Mouse (Mus musculus) midbrain, embryonic 10.5 days (tissue): ENCODE measurements around the gene Mat2a. TPM values are rescaled to one million over a fixed set of nuclear protein-coding genes. Genes with fewer than 3 reads are reported as not detected.
A peak's percentile ranks its signal among the peaks of the same experiment; 100 is the strongest.

Experiments used
- DNase-seq: peaks from one replicate; pipeline ENCODE4 v3.0.0-alpha.2; 2017; ENCODE audit warnings: low spot score
- H3K27ac ChIP-seq: fragments of 300-500 bp; sonication (generic); replicated peaks from 2 replicates; pipeline ENCODE4 v1.5.1; 2016; ENCODE audit warnings: mild to moderate bottlenecking
- H3K27me3 ChIP-seq: fragments of 300-500 bp; sonication (generic); 2 replicates; pipeline ENCODE4 v1.6.1; 2016; ENCODE audit warnings: low read depth, mild to moderate bottlenecking; ENCODE audit not compliant: poor library complexity, severe bottlenecking
- H3K36me3 ChIP-seq: fragments of 300-500 bp; sonication (generic); 2 replicates; pipeline ENCODE4 v1.6.1; 2016; ENCODE audit warnings: mild to moderate bottlenecking, moderate library complexity
- H3K4me1 ChIP-seq: fragments of 300-500 bp; sonication (generic); 2 replicates; pipeline ENCODE4 v1.6.1; 2016
- H3K4me3 ChIP-seq: fragments of 300-500 bp; sonication (generic); 2 replicates; pipeline ENCODE4 v1.5.1; 2016; ENCODE audit warnings: mild to moderate bottlenecking, moderate library complexity
- H3K9me3 ChIP-seq: fragments of 300-500 bp; sonication (generic); replicated peaks from 2 replicates; pipeline ENCODE4 v1.6.1; 2016; ENCODE audit warnings: mild to moderate bottlenecking
- WGBS: fragments of 180-500 bp; shearing (Covaris S2); methylation state at CpG from one replicate; pipeline ENCODE4 v1.1.7; 2016; 5-methylcytosine and 5-hydroxymethylcytosine counted together
- polyA plus RNA-seq: library from polyadenylated mRNA; unstranded; fragments of >200 nt; fragmentation: Nextera tagmentation; extraction: Ambion mirVana; gene quantifications from 2 replicates; pipeline ENCODE4 v1.2.1, GENCODE M21; 2016

Gene Mat2a
- polyA plus RNA-seq, 1 experiment from 2014 or later, result 431 TPM

GRCm38 (mm10) chr6:72399967-72400366, 39.4 kb downstream of the Mat2a start:
- 46% methylated on average over 2 of the region's 2 CpGs for WGBS
- Histone ChIP-seq H3K4me1 (peaks cover 3% of the 10 kb centered on the region; the same call in 1 of the 2 replicates), H3K9me3 (no peaks in the 10 kb centered on the region), H3K27me3 (peaks cover 4% of the 10 kb centered on the region; the same call in 1 of the 2 replicates), H3K4me3 (no peak overlapping the region), H3K36me3 (no peaks in the 10 kb centered on the region), H3K27ac (no peak overlapping the region)
- DNase-seq, result peak; percentile 39

GRCm38 (mm10) chr6:72396837-72397251, 42.5 kb downstream of the Mat2a start:
- Histone ChIP-seq H3K4me3 (no peak overlapping the region), H3K27ac (no peak overlapping the region), H3K27me3 (peaks cover 4% of the 10 kb centered on the region; the same call in 1 of the 2 replicates), H3K9me3 (no peaks in the 10 kb centered on the region), H3K36me3 (no peaks in the 10 kb centered on the region), H3K4me1 (peaks cover 6% of the 10 kb centered on the region; the same call in 1 of the 2 replicates)
- WGBS, result 83% methylated on average over 10 of the region's 10 CpGs
- no peak for DNase-seq

- H3K4me1 ChIP-seq, result peaks cover 26% of the 10 kb centered on the region
- H3K36me3 ChIP-seq, result no peaks in the 10 kb centered on the region
- no peak for DNase-seq
- H3K9me3 ChIP-seq, result no peaks in the 10 kb centered on the region
- H3K27me3 ChIP-seq, result peaks cover 30% of the 10 kb centered on the region
- H3K27ac ChIP-seq, result no peak overlapping the region
- H3K4me3 ChIP-seq, result no peak overlapping the region
- WGBS, result 86% methylated on average over 5 of the region's 5 CpGs
Measured at GRCm38 (mm10) chr6:72392341-72392740, 47.0 kb downstream of the Mat2a start.

GRCm38 (mm10) chr6:72390795-72391521, 48.4 kb downstream of the Mat2a start:
- Histone ChIP-seq H3K4me3 (peak overlapping the region; percentile 56), H3K36me3 (no peaks in the 10 kb centered on the region), H3K27me3 (peaks cover 30% of the 10 kb centered on the region), H3K27ac (peak overlapping the region; percentile 83), H3K9me3 (no peaks in the 10 kb centered on the region), H3K4me1 (peaks cover 26% of the 10 kb centered on the region)
- WGBS, result 11% methylated on average over 12 of the region's 12 CpGs
- DNase-seq, result peak; percentile 52

GRCm38 (mm10) chr6:72389941-72390771, 49.2 kb downstream of the Mat2a start, which contains the start of gene Vamp8:
TSS of gene Vamp8 (minus strand) at chr6:72390703.
- DNase-seq, result peak; percentile 59
- H3K36me3 ChIP-seq, result no peaks in the 10 kb centered on the region
- 2% methylated on average over 33 of the region's 33 CpGs for WGBS
- no peaks in the 10 kb centered on the region for H3K9me3 ChIP-seq
- peak within 1 kb of the TSS; percentile 56 for H3K4me3 ChIP-seq
- peaks cover 28% of the 10 kb centered on the region for H3K27me3 ChIP-seq
- peaks cover 26% of the 10 kb centered on the region for H3K4me1 ChIP-seq
- peak within 1 kb of the TSS; percentile 83 for H3K27ac ChIP-seq

GRCm38 (mm10) chr6:72389471-72389940, 49.9 kb downstream of the Mat2a start:
- H3K4me1 ChIP-seq, result peaks cover 26% of the 10 kb centered on the region
- H3K27ac ChIP-seq, result peak overlapping the region; percentile 83
- peak overlapping the region; percentile 56 for H3K4me3 ChIP-seq
- no peaks in the 10 kb centered on the region for H3K9me3 ChIP-seq
- 33% methylated on average over 13 of the region's 13 CpGs for WGBS
- peaks cover 25% of the 10 kb centered on the region for H3K27me3 ChIP-seq
- H3K36me3 ChIP-seq, result no peaks in the 10 kb centered on the region
- peak; percentile 21 for DNase-seq

GRCm38 (mm10) chr6:72388791-72389329, 50.5 kb downstream of the Mat2a start:
- Histone ChIP-seq H3K36me3 (no peaks in the 10 kb centered on the region), H3K4me3 (no peak overlapping the region), H3K27ac (no peak overlapping the region), H3K27me3 (peaks cover 25% of the 10 kb centered on the region), H3K9me3 (no peaks in the 10 kb centered on the region), H3K4me1 (peaks cover 26% of the 10 kb centered on the region)
- DNase-seq, result no peak
- 86% methylated on average over 6 of the region's 6 CpGs for WGBS

- Histone ChIP-seq H3K27me3 (peaks cover 25% of the 10 kb centered on the region), H3K9me3 (no peaks in the 10 kb centered on the region), H3K36me3 (no peaks in the 10 kb centered on the region), H3K4me1 (peaks cover 25% of the 10 kb centered on the region), H3K4me3 (no peak overlapping the region), H3K27ac (no peak overlapping the region)
- no peak for DNase-seq
- 71% methylated on average over 10 of the region's 10 CpGs for WGBS
Measured at GRCm38 (mm10) chr6:72388266-72388665, 51.1 kb downstream of the Mat2a start.

- H3K4me3 ChIP-seq, result no peak overlapping the region
- H3K9me3 ChIP-seq, result no peaks in the 10 kb centered on the region
- no peak for DNase-seq
- no peaks in the 10 kb centered on the region for H3K36me3 ChIP-seq
- H3K4me1 ChIP-seq, result peaks cover 23% of the 10 kb centered on the region
- H3K27me3 ChIP-seq, result peaks cover 25% of the 10 kb centered on the region
- WGBS, result 77% methylated on average over 3 of the region's 3 CpGs
- no peak overlapping the region for H3K27ac ChIP-seq
Measured at GRCm38 (mm10) chr6:72387816-72388215, 51.5 kb downstream of the Mat2a start.

GRCm38 (mm10) chr6:72386561-72386960, 52.8 kb downstream of the Mat2a start:
- WGBS, result 96% methylated on average over 2 of the region's 2 CpGs

GRCm38 (mm10) chr6:72385258-72385657, 54.1 kb downstream of the Mat2a start:
- Histone ChIP-seq H3K27ac (no peak overlapping the region), H3K36me3 (no peaks in the 10 kb centered on the region), H3K4me1 (peaks cover 14% of the 10 kb centered on the region), H3K9me3 (no peaks in the 10 kb centered on the region), H3K27me3 (peaks cover 35% of the 10 kb centered on the region), H3K4me3 (no peak overlapping the region)
- DNase-seq, result no peak
- 90% methylated on average over 4 of the region's 4 CpGs for WGBS

More at GRCm38 (mm10) chr6:72386561-72386960, 52.8 kb downstream of the Mat2a start:
- Histone ChIP-seq H3K4me3 (no peak overlapping the region), H3K27me3 (peaks cover 31% of the 10 kb centered on the region), H3K4me1 (peaks cover 23% of the 10 kb centered on the region), H3K36me3 (no peaks in the 10 kb centered on the region), H3K9me3 (no peaks in the 10 kb centered on the region), H3K27ac (no peak overlapping the region)
- DNase-seq, result no peak

- H3K4me3 ChIP-seq, result no peak overlapping the region
- H3K27ac ChIP-seq, result no peak overlapping the region
- WGBS, result 95% methylated on average over 7 of the region's 7 CpGs
- peaks cover 8% of the 10 kb centered on the region for H3K4me1 ChIP-seq
- H3K9me3 ChIP-seq, result no peaks in the 10 kb centered on the region
- H3K27me3 ChIP-seq, result peaks cover 35% of the 10 kb centered on the region
- DNase-seq, result no peak
- H3K36me3 ChIP-seq, result no peaks in the 10 kb centered on the region
Measured at GRCm38 (mm10) chr6:72383952-72384351, 55.4 kb downstream of the Mat2a start.
